20 mouse cellular contexts compared by ENCODE assay signal in the genomic region with DNA sequence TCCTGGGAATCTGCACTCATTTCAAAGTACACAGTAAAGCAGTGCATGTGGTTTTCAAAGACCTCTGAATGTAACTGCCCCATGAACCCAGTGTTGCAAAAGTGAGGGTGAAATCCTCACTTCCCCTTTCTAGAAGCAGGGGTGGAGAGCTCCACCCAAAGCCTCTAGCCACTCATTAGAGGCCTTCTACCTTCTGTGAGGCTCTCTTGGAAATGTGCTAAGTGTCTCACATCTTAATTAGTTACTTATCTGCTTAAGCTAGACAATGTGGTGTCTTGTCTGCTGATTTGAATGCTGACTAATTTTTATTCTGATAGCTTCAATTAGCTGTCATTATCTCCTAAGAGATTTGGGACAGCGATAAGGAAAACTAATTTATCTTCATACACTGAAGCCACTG. TPM values are rescaled to one million over a fixed set of nuclear protein-coding genes. Genes with fewer than 3 reads are reported as not detected.
DNase-seq lines count a peak whose midpoint lies in the region; ATAC-seq and TF ChIP-seq lines count a peak whose summit lies in the region.
"Had no signal": no experiment of that assay in that cellular context is flagged by ENCODE, and none has a peak within 500 bp of the region (broad histone marks: within the 10 kb centered on the region; RNA-seq: fewer than 3 reads in every experiment).

No protein-coding gene starts in this region.

- H3K9me3 ChIP-seq in liver, embryonic 15.5 days (replicated peaks): no peaks in the 10 kb centered on the region
- H3K9me3 ChIP-seq in MEL (replicated peaks; ENCODE audit: insufficient read depth, low read length): no peaks in the 10 kb centered on the region
- H3K9me3 ChIP-seq in liver, postnatal 0 days (ENCODE audit: low read length): no peaks in the 10 kb centered on the region
- H3K9me3 ChIP-seq: embryonic facial prominence, embryonic 12.5 days; heart, embryonic 15.5 days; hindbrain, embryonic 10.5 days; intestine, embryonic 15.5 days; kidney, embryonic 15.5 days had no signal

- peak; percentile 51; the same call in 1 of the 2 replicates for ATAC-seq in liver, embryonic 15.5 days (ENCODE audit: insufficient read depth)
- peak; percentile 86 for ATAC-seq in liver, postnatal 0 days
- ATAC-seq: forebrain, postnatal 0 days; intestine, embryonic 15.5 days had no signal

- no peak overlapping the region for H3K27ac ChIP-seq in liver, embryonic 15.5 days (replicated peaks)
- H3K27ac ChIP-seq in MEL (ENCODE audit: control insufficient read depth, low read depth, low read length): peak overlapping the region; percentile 34; the same call in 1 of the 2 replicates
- H3K27ac ChIP-seq in liver, postnatal 0 days (ENCODE audit: low read depth): no peak overlapping the region
- H3K27ac ChIP-seq in layer of hippocampus, adult 2 months: no peak overlapping the region
- H3K27ac ChIP-seq: embryonic facial prominence, embryonic 12.5 days; heart, adult 2 months; heart, embryonic 15.5 days; hindbrain, embryonic 10.5 days; intestine, embryonic 15.5 days; kidney, embryonic 15.5 days; liver, embryonic 14.5 days had no signal

- no peak for TF ChIP-seq CTCF in MEL (IDR thresholded peaks at IDR 0.05 in 2 of 3, conservative IDR thresholded peaks at IDR 0.05 in 1 of 3; ENCODE audit: control insufficient read depth in 1 of 3, insufficient read depth in 1 of 3, low read depth in 2 of 3, low read length in 3 of 3, poor library complexity in 1 of 3, severe bottlenecking in 1 of 3)
- no peak for TF ChIP-seq CTCF in liver, postnatal 0 days (IDR thresholded peaks at IDR 0.05; ENCODE audit: low read depth)
- TF ChIP-seq CTCF in layer of hippocampus, adult 2 months (conservative IDR thresholded peaks at IDR 0.05): no peak

- no peak overlapping the region for H3K4me2 ChIP-seq in liver, embryonic 15.5 days
- no peak overlapping the region for H3K4me2 ChIP-seq in liver, postnatal 0 days (ENCODE audit: low read depth, low read length)
- H3K4me2 ChIP-seq: embryonic facial prominence, embryonic 12.5 days; heart, embryonic 15.5 days; intestine, embryonic 15.5 days; kidney, embryonic 15.5 days had no signal

- DNase-seq in liver: no peak
- DNase-seq in 416B (ENCODE audit: low read depth): peak; percentile 84
- peak; percentile 82 for DNase-seq in MEL (ENCODE audit: low read depth, low spot score)
- peak; percentile 33 for DNase-seq in liver, postnatal 0 days
- DNase-seq in cerebellum, postnatal 14 days: no peak
- DNase-seq in layer of hippocampus, adult 2 months (ENCODE audit: low spot score in 2 of 2): no peak
- DNase-seq in ovary, postnatal 36 days (ENCODE audit: low spot score): no peak
- DNase-seq: adrenal gland, adult 2 months; cerebellum, adult 18-20 months; forebrain, postnatal 0 days; heart, adult 2 months; left cerebral cortex, postnatal 4 days had no signal

- no peaks in the 10 kb centered on the region for H3K4me1 ChIP-seq in liver, embryonic 15.5 days (replicated peaks)
- peaks cover 6 to 17% of the 10 kb centered on the region in 2 experiments for H3K4me1 ChIP-seq in MEL (ENCODE audit: control insufficient read depth in 1 of 2, insufficient read depth in 2 of 2, low read length in 2 of 2)
- 0 out of 2 replicates have a peak, but pooled peaks cover 4% of the 10 kb centered on the region for H3K4me1 ChIP-seq in liver, postnatal 0 days (ENCODE audit: insufficient read depth)
- H3K4me1 ChIP-seq: embryonic facial prominence, embryonic 12.5 days; heart, embryonic 15.5 days; hindbrain, embryonic 10.5 days; intestine, embryonic 15.5 days; kidney, embryonic 15.5 days had no signal

- no peaks in the 10 kb centered on the region for H3K27me3 ChIP-seq in liver, embryonic 15.5 days
- no peaks in the 10 kb centered on the region for H3K27me3 ChIP-seq in MEL (ENCODE audit: control insufficient read depth in 1 of 2, insufficient read depth in 2 of 2, low read length in 2 of 2)
- H3K27me3 ChIP-seq in liver, postnatal 0 days (ENCODE audit: insufficient read depth, low read length): no peaks in the 10 kb centered on the region
- H3K27me3 ChIP-seq: embryonic facial prominence, embryonic 12.5 days; heart, embryonic 15.5 days; intestine, embryonic 15.5 days; kidney, embryonic 15.5 days; megakaryocyte, embryonic 14.5 days had no signal

- no peaks in the 10 kb centered on the region for H3K36me3 ChIP-seq in liver, embryonic 15.5 days (replicated peaks)
- peaks cover 0 to 16% of the 10 kb centered on the region in 2 experiments; a peak in 2 of 4 replicates for H3K36me3 ChIP-seq in MEL (ENCODE audit: control insufficient read depth in 1 of 2, insufficient read depth in 2 of 2, low read length in 2 of 2)
- H3K36me3 ChIP-seq in liver, postnatal 0 days (replicated peaks; ENCODE audit: insufficient read depth, low read length): no peaks in the 10 kb centered on the region
- H3K36me3 ChIP-seq: embryonic facial prominence, embryonic 12.5 days; heart, embryonic 15.5 days; hindbrain, embryonic 10.5 days; intestine, embryonic 15.5 days; kidney, embryonic 15.5 days had no signal

- H3K9ac ChIP-seq in liver, embryonic 15.5 days: no peak overlapping the region
- H3K9ac ChIP-seq in MEL (ENCODE audit: control insufficient read depth, low read depth, low read length, poor library complexity, severe bottlenecking): no peak overlapping the region
- H3K9ac ChIP-seq in liver, postnatal 0 days (replicated peaks): no peak overlapping the region
- H3K9ac ChIP-seq: embryonic facial prominence, embryonic 12.5 days; forebrain, postnatal 0 days; heart, embryonic 15.5 days; intestine, embryonic 15.5 days; kidney, embryonic 15.5 days; liver, embryonic 14.5 days had no signal

- H3K4me3 ChIP-seq in liver, embryonic 15.5 days (replicated peaks): no peak overlapping the region
- no peak overlapping the region for H3K4me3 ChIP-seq in MEL (ENCODE audit: control insufficient read depth in 1 of 2, insufficient read depth in 1 of 2, low read depth in 2 of 2, low read length in 2 of 2)
- H3K4me3 ChIP-seq in liver, postnatal 0 days (ENCODE audit: low read depth, low read length): no peak overlapping the region
- no peak overlapping the region for H3K4me3 ChIP-seq in layer of hippocampus, adult 2 months
- H3K4me3 ChIP-seq: embryonic facial prominence, embryonic 12.5 days; heart, adult 2 months; heart, embryonic 15.5 days; hindbrain, embryonic 10.5 days; intestine, embryonic 15.5 days; kidney, embryonic 15.5 days; megakaryocyte, embryonic 14.5 days had no signal

- no peaks in the 10 kb centered on the region for H3K79me2 ChIP-seq in MEL (ENCODE audit: control insufficient read depth, insufficient read depth, low read length, poor library complexity)

- no peak for TF ChIP-seq POLR2A in MEL (IDR thresholded peaks at IDR 0.05; ENCODE audit: control insufficient read depth in 1 of 2, insufficient read depth in 1 of 2, low read depth in 1 of 2, low read length in 2 of 2, poor library complexity in 1 of 2)

- TF ChIP-seq EP300 in MEL (IDR thresholded peaks at IDR 0.05; ENCODE audit: low read depth in 1 of 2, low read length in 2 of 2): peak; percentile 80 to 84
- TF ChIP-seq EP300 in liver, postnatal 0 days (IDR thresholded peaks at IDR 0.05; ENCODE audit: low read depth): peak; percentile 42; the same call in 1 of the 2 replicates

- 69% methylated on average over 1 of the region's 1 CpGs for WGBS in liver, embryonic 15.5 days (ENCODE audit: insufficient replicate concordance)
- WGBS in liver, postnatal 0 days (ENCODE audit: insufficient replicate concordance): 83% methylated on average over 1 of the region's 1 CpGs

- TF ChIP-seq RAD21 in MEL (IDR thresholded peaks at IDR 0.05; ENCODE audit: low read depth, low read length): no peak

TF ChIP-seq in MEL, 35 proteins besides CTCF, POLR2A, EP300 and RAD21 (continues in another document):
- TF ChIP-seq MYB (IDR thresholded peaks at IDR 0.05; ENCODE audit: low read depth, low read length) (no peak), ZC3H11A (IDR thresholded peaks at IDR 0.05; ENCODE audit: low read depth, low read length) (no peak), MXI1 (IDR thresholded peaks at IDR 0.05; ENCODE audit: low read depth, low read length) (peak; percentile 24; the same call in 1 of the 2 replicates), ZMIZ1 (IDR thresholded peaks at IDR 0.05; ENCODE audit: low read depth, low read length) (no peak), USF1 (IDR thresholded peaks at IDR 0.05; ENCODE audit: low read depth, low read length) (no peak), NRF1 (IDR thresholded peaks at IDR 0.05; ENCODE audit: insufficient read depth, low read depth, low read length, poor library complexity, severe bottlenecking) (no peak), CHD1 (IDR thresholded peaks at IDR 0.05; ENCODE audit: low read depth, low read length) (no peak), ZNF384 (IDR thresholded peaks at IDR 0.05; ENCODE audit: low read depth, low read length) (0 out of 2 replicates have a peak, but pooled peaks have one; percentile 19), MAZ (IDR thresholded peaks at IDR 0.05; ENCODE audit: low read depth, low read length) (no peak), ZKSCAN1 (IDR thresholded peaks at IDR 0.05; ENCODE audit: low read depth, low read length) (no peak), TAL1 (IDR thresholded peaks at IDR 0.05; ENCODE audit: low read length) (no peak), BHLHE40 (IDR thresholded peaks at IDR 0.05; ENCODE audit: borderline replicate concordance, low read depth, low read length) (no peak), MEF2A (IDR thresholded peaks at IDR 0.05; ENCODE audit: extremely low read depth, insufficient replicate concordance, low read depth, low read length, poor library complexity, severe bottlenecking) (0 out of 2 replicates have a peak, but pooled peaks have one; percentile 31), KAT2A (conservative IDR thresholded peaks at IDR 0.05; ENCODE audit: low read depth, low read length) (no peak), USF2 (IDR thresholded peaks at IDR 0.05; ENCODE audit: borderline replicate concordance in 1 of 2, insufficient read depth in 1 of 2, low read depth in 1 of 2, low read length in 2 of 2) (no peak), MAX (IDR thresholded peaks at IDR 0.05; ENCODE audit: low read length) (0 out of 2 replicates have a peak, but pooled peaks have one; percentile 19), TCF12 (IDR thresholded peaks at IDR 0.05; ENCODE audit: low read depth, low read length) (peak; percentile 75), SIN3A (IDR thresholded peaks at IDR 0.05; ENCODE audit: low read length) (peak; percentile 52), SMC3 (IDR thresholded peaks at IDR 0.05; ENCODE audit: low read depth, low read length) (no peak), MAFK (IDR thresholded peaks at IDR 0.05; ENCODE audit: borderline replicate concordance, low read depth, low read length) (no peak; the same call in 1 of the 2 replicates)

RNA-seq across cellular contexts. Expression of a gene that starts 13.3 kb away (rescaled TPM):
- 23.9 and 25.9 TPM in 2 replicates for polyA plus RNA-seq in liver, embryonic 15.5 days (2015; fragmentation: Nextera tagmentation; extraction: Ambion mirVana)
- 20.0 and 23.7 TPM in 2 replicates for total RNA-seq in MEL (2012; rRNA removed)
- polyA plus RNA-seq in MEL (2012; ENCODE audit: insufficient read depth in 1 of 2, insufficient read length in 2 of 2, low read depth in 1 of 2, low replicate concordance in 2 of 2, missing spikeins in 1 of 2): 10 to 100 TPM; 21.1 to 53.7 TPM
- 16.3 and 19.4 TPM in 2 replicates for polyA plus RNA-seq in liver, postnatal 0 days (2015; fragmentation: Nextera tagmentation; extraction: Ambion mirVana)
- 10 to 100 TPM; 24.4 to 24.6 TPM for total RNA-seq in layer of hippocampus, adult 2 months (2021)

Comparison
In these comparisons a context has a peak if more than half of its experiments do, and no peak if none do; other contexts are left out.
1. DNase-seq: peak in 416B (single experiment), MEL (single experiment) and liver, postnatal 0 days (single experiment); none in liver (single experiment), cerebellum, postnatal 14 days (0 of 2), layer of hippocampus, adult 2 months (0 of 2) and ovary, postnatal 36 days (single experiment).